ENCODE assay signal across 8 mouse cellular contexts in the genomic region with DNA sequence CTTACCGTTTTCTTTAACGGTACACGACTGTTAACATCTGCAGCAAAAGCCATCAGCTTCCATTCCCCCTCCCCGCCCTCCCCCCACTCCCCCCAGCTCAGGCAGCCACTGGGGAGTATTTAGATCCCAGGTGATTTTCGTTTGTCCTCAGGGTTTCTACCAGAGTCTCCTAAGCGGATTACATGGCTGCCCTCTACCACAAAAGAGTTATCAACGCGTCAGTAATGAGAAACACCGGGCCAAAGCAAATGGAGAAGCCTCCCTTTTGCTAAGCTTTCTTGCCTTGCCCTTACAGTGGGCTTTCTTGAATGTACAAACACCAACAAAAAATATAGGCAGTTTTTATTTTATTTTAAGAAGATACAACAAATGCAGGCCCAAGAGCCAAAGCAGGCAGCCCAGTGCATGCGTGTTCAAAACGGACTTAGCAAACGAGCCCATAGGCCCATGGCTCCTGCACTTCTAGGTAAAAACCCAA. TPM values are rescaled to one million over a fixed set of nuclear protein-coding genes. Genes with fewer than 3 reads are reported as not detected.
DNase-seq lines count a peak whose midpoint lies in the region; ATAC-seq and TF ChIP-seq lines count a peak whose summit lies in the region.

No protein-coding gene starts in this region.

- peak overlapping the region; percentile 99 for H3K4me2 ChIP-seq in CH12.LX (ENCODE audit: insufficient read depth, low read depth, poor library complexity, severe bottlenecking)
- peak overlapping the region; percentile 89 for H3K4me2 ChIP-seq in forebrain, embryonic 16.5 days (ENCODE audit: low read length)
- H3K4me2 ChIP-seq in liver, embryonic 16.5 days (ENCODE audit: low read depth, low read length), result peak overlapping the region; percentile 91

- peaks cover 27% of the 10 kb centered on the region for H3K36me3 ChIP-seq in erythroblast, embryonic 14.5 days (ENCODE audit: control insufficient read depth)
- H3K36me3 ChIP-seq in CH12.LX (replicated peaks in 1 of 2; ENCODE audit: control insufficient read depth in 1 of 2, insufficient read depth in 1 of 2, low read length in 1 of 2), result peaks cover 17 to 26% of the 10 kb centered on the region in 2 experiments
- peaks cover 9% of the 10 kb centered on the region; the same call in 1 of the 2 replicates for H3K36me3 ChIP-seq in forebrain, embryonic 16.5 days (ENCODE audit: control insufficient read depth, insufficient read depth)
- peaks cover 6% of the 10 kb centered on the region; the same call in 1 of the 2 replicates for H3K36me3 ChIP-seq in liver, embryonic 16.5 days (ENCODE audit: control insufficient read depth, insufficient read depth)

- peak overlapping the region; percentile 84 for H3K9ac ChIP-seq in CH12.LX (ENCODE audit: insufficient read depth, low read depth)
- H3K9ac ChIP-seq in forebrain, embryonic 16.5 days (replicated peaks; ENCODE audit: low read depth, low read length), result peak overlapping the region; percentile 87
- peak overlapping the region; percentile 62 for H3K9ac ChIP-seq in liver, embryonic 16.5 days (ENCODE audit: low read depth, low read length)

- H3K27ac ChIP-seq in CH12.LX (ENCODE audit: insufficient read depth, low read depth), result peak overlapping the region; percentile 61
- peak overlapping the region; percentile 84 for H3K27ac ChIP-seq in forebrain, embryonic 16.5 days (ENCODE audit: low read length)
- H3K27ac ChIP-seq in liver, embryonic 16.5 days (ENCODE audit: low read length), result peak overlapping the region; percentile 74

- dilution Hi-C loops in CH12.LX (cut with MboI; ENCODE audit: extremely low pct_ligation_motif_present, extremely low pct_unique_long_range_greater_than_20kb, low sequenced_read_pairs), result no loop called here

- TF ChIP-seq RAD21 in CH12.LX (IDR thresholded peaks at IDR 0.05; ENCODE audit: low read depth, low read length), result no peak

- TF ChIP-seq EP300 in CH12.LX (IDR thresholded peaks at IDR 0.05; ENCODE audit: low read length), result no peak

- no peaks in the 10 kb centered on the region for H3K27me3 ChIP-seq in erythroblast, embryonic 14.5 days (ENCODE audit: control insufficient read depth)
- H3K27me3 ChIP-seq in CH12.LX (replicated peaks), result no peaks in the 10 kb centered on the region
- H3K27me3 ChIP-seq in forebrain, embryonic 16.5 days (replicated peaks; ENCODE audit: control insufficient read depth, insufficient read depth, low read length), result no peaks in the 10 kb centered on the region
- no peaks in the 10 kb centered on the region for H3K27me3 ChIP-seq in liver, embryonic 16.5 days (ENCODE audit: control insufficient read depth, insufficient read depth, low read depth, low read length)

- 6% methylated on average over 12 of the region's 12 CpGs for WGBS in forebrain, embryonic 16.5 days
- 31% methylated on average over 12 of the region's 12 CpGs for WGBS in liver, embryonic 16.5 days (ENCODE audit: insufficient replicate concordance)

- no peaks in the 10 kb centered on the region for H3K9me3 ChIP-seq in erythroblast, embryonic 14.5 days (ENCODE audit: control insufficient read depth, low read length)
- H3K9me3 ChIP-seq in CH12.LX (replicated peaks; ENCODE audit: low read length), result no peaks in the 10 kb centered on the region
- H3K9me3 ChIP-seq in forebrain, embryonic 16.5 days (ENCODE audit: control insufficient read depth, low read length), result no peaks in the 10 kb centered on the region
- H3K9me3 ChIP-seq in liver, embryonic 16.5 days (replicated peaks; ENCODE audit: control insufficient read depth, low read length), result no peaks in the 10 kb centered on the region

- peak; percentile 51 for DNase-seq in CH12.LX (ENCODE audit: extremely low read depth)
- DNase-seq in urinary bladder, postnatal 36 days (ENCODE audit: low spot score in 2 of 2), result no peak
- DNase-seq in right cerebral cortex, postnatal 4 days, result no peak
- DNase-seq in frontal cortex, postnatal 10 days (ENCODE audit: low spot score in 2 of 2), result no peak

- H3K4me1 ChIP-seq in erythroblast, embryonic 14.5 days (ENCODE audit: control insufficient read depth), result peaks cover 24% of the 10 kb centered on the region
- H3K4me1 ChIP-seq in CH12.LX (ENCODE audit: control insufficient read depth in 1 of 2, insufficient read depth in 2 of 2), result peaks cover 6 to 34% of the 10 kb centered on the region in 2 experiments
- H3K4me1 ChIP-seq in forebrain, embryonic 16.5 days (replicated peaks; ENCODE audit: control insufficient read depth, insufficient read depth, low read length), result peaks cover 18% of the 10 kb centered on the region
- H3K4me1 ChIP-seq in liver, embryonic 16.5 days (ENCODE audit: control insufficient read depth, low read depth, low read length), result peaks cover 13% of the 10 kb centered on the region

- no peak for TF ChIP-seq CTCF in CH12.LX (conservative IDR thresholded peaks at IDR 0.05 in 1 of 2, IDR thresholded peaks at IDR 0.05 in 1 of 2; ENCODE audit: low read depth in 2 of 2, low read length in 2 of 2)

- TF ChIP-seq POLR2A in CH12.LX (IDR thresholded peaks at IDR 0.05; ENCODE audit: low read depth, low read length), result no peak

- no peak for ATAC-seq in erythroblast, adult 5-6 weeks (replicated peaks; ENCODE audit: low FRiP score, poor library complexity, severe bottlenecking)
- ATAC-seq in forebrain, embryonic 16.5 days, result peak; percentile 17
- no peak for ATAC-seq in liver, embryonic 16.5 days (ENCODE audit: low read depth)

- H3K4me3 ChIP-seq in erythroblast, embryonic 14.5 days (replicated peaks), result peak overlapping the region; percentile 74
- peak overlapping the region; percentile 60 to 89 (median 87) for H3K4me3 ChIP-seq in CH12.LX (replicated peaks in 1 of 3; ENCODE audit: low read depth in 2 of 3, low read length in 2 of 3, poor library complexity in 1 of 3)
- peak overlapping the region; percentile 84 for H3K4me3 ChIP-seq in forebrain, embryonic 16.5 days (replicated peaks; ENCODE audit: low read length)
- H3K4me3 ChIP-seq in liver, embryonic 16.5 days (ENCODE audit: low read depth, low read length), result peak overlapping the region; percentile 98

- in situ Hi-C loops in CH12.LX (cut with MboI; ENCODE audit: low pct_ligation_motif_present, low pct_unique_long_range_greater_than_20kb, low sequenced_read_pairs), result loop anchor here (5.0 kb wide), 1 partner anchor 50 kb away; the partner anchor contains the start of gene Dnajb14

- peaks cover 31% of the 10 kb centered on the region for H3K79me2 ChIP-seq in CH12.LX (replicated peaks; ENCODE audit: control insufficient read depth, extremely low read depth, insufficient read depth, poor library complexity, severe bottlenecking)

TF ChIP-seq in CH12.LX, 34 proteins besides CTCF, POLR2A, EP300 and RAD21:
- TF ChIP-seq UBTF (IDR thresholded peaks at IDR 0.05; ENCODE audit: low read depth, low read length), result no peak
- no peak for TF ChIP-seq ZMIZ1 (IDR thresholded peaks at IDR 0.05; ENCODE audit: low read depth, low read length)
- TF ChIP-seq MYC (IDR thresholded peaks at IDR 0.05; ENCODE audit: low read depth, low read length), result no peak
- TF ChIP-seq MAX (IDR thresholded peaks at IDR 0.05; ENCODE audit: low read length), result no peak
- TF ChIP-seq E2F4 (IDR thresholded peaks at IDR 0.05; ENCODE audit: insufficient replicate concordance, low read depth, low read length), result no peak
- no peak for TF ChIP-seq ETS1 (conservative IDR thresholded peaks at IDR 0.05; ENCODE audit: low read depth, low read length)
- TF ChIP-seq ZC3H11A (IDR thresholded peaks at IDR 0.05; ENCODE audit: low read depth, low read length), result no peak
- no peak for TF ChIP-seq SIN3A (IDR thresholded peaks at IDR 0.05; ENCODE audit: low read length)
- no peak for TF ChIP-seq SMC3 (IDR thresholded peaks at IDR 0.05; ENCODE audit: low read depth, low read length)
- TF ChIP-seq POLR2AphosphoS2 (IDR thresholded peaks at IDR 0.05; ENCODE audit: low read depth, low read length), result no peak
- no peak for TF ChIP-seq NRF1 (IDR thresholded peaks at IDR 0.05; ENCODE audit: low read depth, low read length)
- no peak for TF ChIP-seq JUN (IDR thresholded peaks at IDR 0.05; ENCODE audit: insufficient read depth, low read depth, low read length)
- TF ChIP-seq PAX5 (IDR thresholded peaks at IDR 0.05; ENCODE audit: low read length), result no peak
- TF ChIP-seq CHD2 (IDR thresholded peaks at IDR 0.05; ENCODE audit: low read length), result no peak
- no peak for TF ChIP-seq CHD1 (IDR thresholded peaks at IDR 0.05; ENCODE audit: low read depth, low read length)
TF ChIP-seq in CH12.LX: peak in this region for 0.

RNA-seq across cellular contexts. Expression of gene Lamtor3, which starts 0.6 kb away (rescaled TPM):
- polyA plus RNA-seq in erythroblast, embryonic 14.5 days (2012), result 1.8 and 2.7 TPM in 2 replicates
- 31.6 and 47.8 TPM in 2 replicates for total RNA-seq in erythroblast, adult 5-6 weeks (2015; ENCODE audit: low replicate concordance)
- total RNA-seq in erythroblast, adult 5-6 weeks (2017; ENCODE audit: low replicate concordance), result 45.0 and 49.3 TPM in 2 replicates
- total RNA-seq in CH12.LX (2012; rRNA removed), result 146 and 169 TPM in 2 replicates
- 245 and 260 TPM in 2 replicates for total RNA-seq in CH12.LX (2014; rRNA removed)
- 147 and 155 TPM in 2 replicates for polyA plus RNA-seq in CH12.LX (2012; ENCODE audit: insufficient read length, low read depth)
- polyA plus RNA-seq in forebrain, embryonic 16.5 days (2015; fragmentation: Nextera tagmentation; extraction: Ambion mirVana), result 141 and 145 TPM in 2 replicates
- polyA plus RNA-seq in liver, embryonic 16.5 days (2015; fragmentation: Nextera tagmentation; extraction: Ambion mirVana), result 48.2 and 50.2 TPM in 2 replicates

RNA-seq across cellular contexts. Expression of gene Dnajb14, which starts 50.3 kb away (rescaled TPM):
- polyA plus RNA-seq in erythroblast, embryonic 14.5 days (2012), result 0.11 and 0.14 TPM in 2 replicates
- total RNA-seq in erythroblast, adult 5-6 weeks (2015; ENCODE audit: low replicate concordance), result 3.7 and 7.5 TPM in 2 replicates
- total RNA-seq in erythroblast, adult 5-6 weeks (2017; ENCODE audit: low replicate concordance), result 3.5 and 3.7 TPM in 2 replicates
- 6.0 and 7.0 TPM in 2 replicates for total RNA-seq in CH12.LX (2012; rRNA removed)
- 2.8 and 2.9 TPM in 2 replicates for total RNA-seq in CH12.LX (2014; rRNA removed)
- polyA plus RNA-seq in CH12.LX (2012; ENCODE audit: insufficient read length, low read depth), result 4.4 and 6.4 TPM in 2 replicates
- 7.8 and 12.2 TPM in 2 replicates for polyA plus RNA-seq in forebrain, embryonic 16.5 days (2015; fragmentation: Nextera tagmentation; extraction: Ambion mirVana)
- 3.0 and 4.3 TPM in 2 replicates for polyA plus RNA-seq in liver, embryonic 16.5 days (2015; fragmentation: Nextera tagmentation; extraction: Ambion mirVana)

RNA-seq across cellular contexts. Expression of gene H2afz, which starts 53.4 kb away (rescaled TPM):
- polyA plus RNA-seq in erythroblast, embryonic 14.5 days (2012), result 289 and 384 TPM in 2 replicates
- total RNA-seq in erythroblast, adult 5-6 weeks (2015; ENCODE audit: low replicate concordance), result 505 TPM in 2 replicates
- 376 and 479 TPM in 2 replicates for total RNA-seq in erythroblast, adult 5-6 weeks (2017; ENCODE audit: low replicate concordance)
- total RNA-seq in CH12.LX (2012; rRNA removed) (3,347 and 4,299 TPM in 2 replicates), CH12.LX (2014; rRNA removed) (4,409 and 4,907 TPM in 2 replicates)
- 3,496 and 4,006 TPM in 2 replicates for polyA plus RNA-seq in CH12.LX (2012; ENCODE audit: insufficient read length, low read depth)
- polyA plus RNA-seq in forebrain, embryonic 16.5 days (2015; fragmentation: Nextera tagmentation; extraction: Ambion mirVana), result 1,163 and 1,308 TPM in 2 replicates
- 801 and 896 TPM in 2 replicates for polyA plus RNA-seq in liver, embryonic 16.5 days (2015; fragmentation: Nextera tagmentation; extraction: Ambion mirVana)

Comparison
In these comparisons a context has a peak if more than half of its experiments do, and no peak if none do; other contexts are left out.
1. RNA of gene Lamtor3, which starts 0.6 kb away (polyA plus RNA-seq): 147 to 155 TPM in CH12.LX, 141 to 145 TPM in forebrain, embryonic 16.5 days and 48.2 to 50.2 TPM in liver, embryonic 16.5 days; 1.8 to 2.7 TPM in erythroblast, embryonic 14.5 days; every median in the first group is over 10 times any median in the second.
2. Peak in every context shown above with its lines, with median percentiles within 50 percentile points of each other: H3K4me3 ChIP-seq, H3K27ac ChIP-seq, H3K4me2 ChIP-seq and H3K9ac ChIP-seq.